Mouse (Mus musculus) cerebellum, adult 2 months (tissue): Measurements from ENCODE around the gene Tbc1d4. TPM values are rescaled to one million over a fixed set of nuclear protein-coding genes. Genes with fewer than 3 reads are reported as not detected.

Source experiments
- DNase-seq, 2 experiments: peaks; one replicate each; pipeline ENCODE4 v3.0.0; 2021
- H3K27ac ChIP-seq: fragments of 200-500 bp; 2 replicates; pipeline ENCODE4 v1.5.1; 2012; ENCODE audit warnings: low read length, control low read depth, inconsistent platforms; ENCODE audit not compliant: insufficient read depth
- H3K27me3 ChIP-seq: fragments of 200-500 bp; 2 replicates; pipeline ENCODE4 v1.6.1; 2012; ENCODE audit warnings: inconsistent platforms, mild to moderate bottlenecking, low read length, moderate library complexity; ENCODE audit not compliant: control insufficient read depth, insufficient read depth
- H3K4me1 ChIP-seq: fragments of 200-500 bp; 2 replicates; pipeline ENCODE4 v1.6.1; 2011; ENCODE audit warnings: low read length; ENCODE audit not compliant: control insufficient read depth, insufficient read depth
- H3K4me3 ChIP-seq: fragments of 200-500 bp; replicated peaks from 2 replicates; pipeline ENCODE3; 2011; ENCODE audit warnings: mild to moderate bottlenecking, low read depth, low read length, control low read depth; ENCODE audit not compliant: insufficient read depth
- CTCF ChIP-seq: fragments of 200-500 bp; IDR thresholded peaks from 2 replicates; pipeline ENCODE4 v1.5.1; 2011; ENCODE audit warnings: low read depth, mild to moderate bottlenecking, control low read depth, low read length, moderate library complexity, borderline replicate concordance; ENCODE audit not compliant: insufficient read depth
- POLR2A ChIP-seq: fragments of 200-500 bp; IDR thresholded peaks from 2 replicates; pipeline ENCODE4 v1.6.1; 2011; ENCODE audit warnings: low read length, control low read depth, borderline replicate concordance; ENCODE audit not compliant: insufficient read depth
- WGBS: fragments of 180-500 bp; shearing (Covaris S2); methylation state at CpG from one replicate; pipeline ENCODE4 v1.1.7; 2018; 5-methylcytosine and 5-hydroxymethylcytosine counted together
- polyA plus RNA-seq: library from polyadenylated mRNA; depleted of rRNA; stranded (reverse); fragments of >200 nt; gene quantifications from 2 replicates; pipeline ENCODE4 v1.2.3, GENCODE M21; 2012

Tbc1d4 gene
- polyA plus RNA-seq, 1 experiment, result 35.9 TPM

DNA sequence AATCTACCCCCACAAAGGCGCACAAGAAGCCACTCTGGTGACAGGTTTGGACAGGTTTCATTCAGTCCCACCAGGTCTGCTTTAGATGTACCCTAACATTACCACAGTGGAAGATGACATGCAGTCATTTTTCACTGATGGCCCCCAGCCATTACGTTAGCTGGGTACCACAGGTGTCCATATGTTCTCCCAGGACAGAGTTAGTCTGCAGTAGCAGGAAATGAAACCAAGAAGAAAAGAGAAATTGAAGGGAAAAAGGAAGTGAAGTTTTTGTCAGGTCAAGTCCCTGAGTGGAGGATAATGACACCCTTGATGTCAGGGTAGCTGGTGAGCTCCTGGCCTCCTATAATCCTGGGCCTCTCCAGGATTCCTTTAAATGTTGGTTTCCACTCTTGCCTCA, 89.0 kb downstream of the Tbc1d4 start:
- no peak for TF ChIP-seq POLR2A
- no peak for TF ChIP-seq CTCF
- 71% methylated on average over 2 of the region's 2 CpGs for WGBS
- no peaks in the 10 kb centered on the region for H3K4me1 ChIP-seq
- no peak for DNase-seq
- H3K27ac ChIP-seq, result no peak overlapping the region
- no peaks in the 10 kb centered on the region for H3K27me3 ChIP-seq
- H3K4me3 ChIP-seq, result no peak overlapping the region

DNA sequence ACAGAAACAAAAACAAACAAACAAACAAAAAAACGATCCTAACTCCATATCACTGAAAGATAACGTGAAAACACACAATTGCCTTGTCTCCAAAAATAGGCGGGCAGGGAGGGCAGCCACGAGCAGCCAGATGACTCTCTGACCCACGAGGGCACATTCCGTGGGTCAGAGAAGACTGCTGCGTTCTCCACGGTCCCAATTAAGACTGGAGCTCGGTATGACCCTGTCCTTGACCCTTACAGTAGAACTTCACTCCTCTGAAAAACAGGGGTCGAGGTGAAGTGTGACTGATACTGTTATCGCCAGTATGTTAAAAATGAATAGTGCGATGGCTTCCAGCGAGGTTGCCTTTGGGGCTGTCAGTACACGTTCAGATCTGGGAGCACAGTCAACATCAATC, 90.7 kb downstream of the Tbc1d4 start:
- H3K27me3 ChIP-seq, result no peaks in the 10 kb centered on the region
- H3K4me3 ChIP-seq, result no peak overlapping the region
- H3K27ac ChIP-seq, result no peak overlapping the region
- no peak for DNase-seq
- H3K4me1 ChIP-seq, result no peaks in the 10 kb centered on the region
- 60% methylated on average over 14 of the region's 14 CpGs for WGBS
- TF ChIP-seq CTCF, result no peak
- TF ChIP-seq POLR2A, result no peak

DNA sequence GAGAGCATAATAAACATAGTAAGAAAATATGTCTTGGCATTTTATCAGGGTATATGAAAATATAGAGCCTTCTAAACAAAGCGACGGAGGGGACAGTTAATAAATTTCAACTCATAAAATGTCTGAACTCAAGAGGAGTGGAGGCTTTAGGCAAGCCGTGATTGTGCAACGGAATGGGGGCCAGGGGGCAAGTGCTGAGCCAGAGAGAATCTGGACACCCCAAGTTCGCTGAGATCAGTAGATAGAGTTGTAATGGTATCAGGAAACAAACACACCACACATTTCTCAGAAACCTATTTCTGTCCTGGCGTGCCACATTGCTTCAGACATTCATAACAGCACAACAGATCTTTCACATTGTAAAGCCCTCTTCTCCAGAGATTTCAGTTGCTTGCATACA, 91.2 kb downstream of the Tbc1d4 start:
- no peak overlapping the region for H3K27ac ChIP-seq
- no peaks in the 10 kb centered on the region for H3K4me1 ChIP-seq
- TF ChIP-seq POLR2A (no peak), CTCF (no peak)
- DNase-seq, result no peak
- H3K4me3 ChIP-seq, result no peak overlapping the region
- WGBS, result 91% methylated on average over 6 of the region's 6 CpGs
- H3K27me3 ChIP-seq, result no peaks in the 10 kb centered on the region

DNA sequence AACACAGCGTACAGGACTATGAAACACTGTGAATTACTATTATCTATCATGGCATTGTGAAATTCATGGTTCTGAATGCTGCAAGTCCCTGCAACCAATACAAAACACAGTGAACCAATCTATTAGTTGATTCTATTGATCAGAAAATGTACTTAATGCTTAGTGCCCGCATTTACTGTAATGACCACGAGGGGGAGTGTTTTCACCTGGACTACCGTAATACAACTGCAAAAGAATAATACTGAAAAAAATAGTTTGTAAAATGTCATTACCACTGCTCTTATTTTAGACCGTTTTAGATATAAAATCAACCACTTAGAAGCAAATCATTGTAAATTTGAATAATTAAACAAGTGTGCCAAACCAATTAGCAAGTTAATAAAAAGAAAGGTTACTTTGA, 91.7 kb downstream of the Tbc1d4 start:
- WGBS, result 26% methylated on average over 5 of the region's 5 CpGs

DNA sequence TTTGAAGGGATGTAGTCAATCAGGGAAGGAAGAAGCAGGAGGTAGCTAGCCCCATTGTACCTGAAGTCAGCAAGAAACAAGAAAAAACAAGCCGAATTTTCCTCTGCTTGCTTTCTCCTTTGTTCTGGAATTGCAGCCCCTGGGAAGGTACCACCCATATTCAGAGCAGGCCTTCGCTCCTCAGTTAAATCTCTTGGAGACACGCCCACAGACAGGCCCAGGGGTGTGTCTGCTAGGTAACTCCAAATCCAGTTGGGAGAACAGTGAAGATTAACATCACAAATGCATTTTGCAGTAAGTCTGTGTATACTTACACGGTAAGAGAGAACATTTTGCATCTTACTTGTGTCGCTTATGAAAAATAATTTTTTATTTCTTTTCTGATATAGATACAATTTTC, 92.1 kb downstream of the Tbc1d4 start:
- TF ChIP-seq CTCF (no peak), POLR2A (no peak)
- Histone ChIP-seq H3K27ac (no peak overlapping the region), H3K4me1 (no peaks in the 10 kb centered on the region), H3K4me3 (no peak overlapping the region), H3K27me3 (no peaks in the 10 kb centered on the region)
- 44% methylated on average over 5 of the region's 5 CpGs for WGBS
- DNase-seq, result no peak

More for the DNA sequence above, 91.7 kb downstream of the Tbc1d4 start:
- H3K4me3 ChIP-seq, result no peak overlapping the region
- TF ChIP-seq POLR2A (no peak), CTCF (peak; percentile 32; the same call in 1 of the 2 replicates)
- H3K27ac ChIP-seq, result no peak overlapping the region
- no peaks in the 10 kb centered on the region for H3K27me3 ChIP-seq
- H3K4me1 ChIP-seq, result no peaks in the 10 kb centered on the region
- DNase-seq, result peak in 1 of 2 experiments; percentile 31

DNA sequence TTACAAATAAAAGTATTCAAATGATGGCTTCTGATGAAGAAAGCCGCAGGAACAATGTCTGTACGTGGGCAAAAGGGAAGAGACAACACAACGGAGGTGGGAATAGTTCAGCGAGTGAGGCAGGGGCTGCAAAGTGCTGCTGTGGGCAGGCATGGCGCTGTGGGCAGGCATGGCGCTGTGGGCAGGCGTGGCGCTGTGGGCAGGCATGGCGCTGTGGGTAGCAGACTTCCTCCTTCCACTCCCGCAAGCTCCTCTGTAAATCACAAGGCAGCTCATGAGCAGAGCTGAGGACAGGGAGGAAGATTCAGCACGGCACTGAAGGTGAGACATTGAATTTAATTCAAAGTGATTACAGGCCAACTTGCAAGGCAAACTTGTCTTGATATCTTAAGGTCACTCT, 93.0 kb downstream of the Tbc1d4 start:
- Histone ChIP-seq H3K4me3 (no peak overlapping the region), H3K27me3 (no peaks in the 10 kb centered on the region), H3K27ac (no peak overlapping the region), H3K4me1 (no peaks in the 10 kb centered on the region)
- WGBS, result 97% methylated on average over 11 of the region's 11 CpGs
- no peak for DNase-seq
- TF ChIP-seq CTCF (no peak), POLR2A (no peak)

DNA sequence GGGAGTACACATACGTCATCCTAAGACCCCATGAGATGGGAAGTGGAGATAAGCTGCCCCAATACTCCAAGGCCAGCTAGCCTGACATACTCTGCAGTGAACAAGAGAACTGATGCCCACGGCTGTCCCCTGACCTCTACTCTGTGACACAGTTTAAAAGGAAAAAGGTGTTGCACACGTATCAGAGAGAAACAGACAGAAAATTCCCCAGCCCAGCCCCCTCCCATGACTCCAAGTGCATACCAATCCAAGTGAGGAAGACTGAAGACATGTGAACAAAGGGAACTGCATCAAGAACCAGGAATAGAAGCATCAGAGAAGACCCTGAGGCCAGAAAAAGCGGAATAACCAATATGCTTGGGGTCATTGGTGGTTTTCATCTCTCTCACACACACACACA, 93.7 kb downstream of the Tbc1d4 start:
- no peak overlapping the region for H3K4me3 ChIP-seq

DNA sequence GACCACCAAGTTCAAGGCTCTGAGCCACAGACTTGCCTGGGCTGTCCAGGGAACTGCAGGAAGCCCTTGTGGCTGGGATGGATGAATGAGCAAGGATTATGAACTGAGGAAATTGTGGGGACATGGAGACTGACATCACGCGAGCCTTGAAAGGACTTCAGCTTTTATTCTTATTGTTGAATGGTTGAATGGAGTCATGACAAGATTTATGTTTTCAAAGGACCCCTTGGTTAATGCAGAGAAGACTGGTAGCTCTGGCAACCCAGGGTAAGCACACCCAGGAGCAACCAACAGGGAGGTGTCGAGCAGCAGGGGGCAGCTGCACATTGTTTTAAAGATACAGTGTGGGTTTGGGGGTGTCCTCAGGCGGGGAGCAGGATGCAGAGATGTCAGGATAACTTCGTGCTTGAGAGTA, 94.4 kb downstream of the Tbc1d4 start:
- DNase-seq, result no peak
- H3K27me3 ChIP-seq, result no peaks in the 10 kb centered on the region
- no peak overlapping the region for H3K4me3 ChIP-seq
- WGBS, result 54% methylated on average over 5 of the region's 5 CpGs
- TF ChIP-seq CTCF, result no peak
- TF ChIP-seq POLR2A, result no peak
- no peaks in the 10 kb centered on the region for H3K4me1 ChIP-seq
- no peak overlapping the region for H3K27ac ChIP-seq

More for the DNA sequence above, 93.7 kb downstream of the Tbc1d4 start:
- Histone ChIP-seq H3K27ac (no peak overlapping the region), H3K4me1 (no peaks in the 10 kb centered on the region), H3K27me3 (no peaks in the 10 kb centered on the region)
- DNase-seq, result no peak
- TF ChIP-seq CTCF (no peak), POLR2A (no peak)
- 87% methylated on average over 4 of the region's 4 CpGs for WGBS

DNA sequence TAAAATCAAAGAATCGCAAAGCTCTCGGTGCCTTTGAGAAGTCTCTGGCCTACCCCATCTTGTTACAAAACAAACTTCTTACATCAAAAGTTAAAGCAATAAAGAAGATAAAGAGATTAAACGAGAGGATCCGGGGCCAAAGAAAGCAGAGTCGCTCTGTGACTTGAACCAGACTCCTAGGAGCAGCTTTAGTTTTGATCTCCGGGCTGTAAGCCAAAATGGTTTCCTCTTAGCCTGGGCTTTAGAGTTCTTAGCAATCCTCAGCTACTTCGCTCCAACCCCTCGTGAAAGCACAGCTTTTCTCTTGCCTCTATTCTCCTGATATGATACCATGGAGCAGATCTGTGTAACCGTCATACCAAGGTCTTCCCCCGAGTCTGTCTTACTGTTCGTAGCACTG, 95.8 kb downstream of the Tbc1d4 start:
- Histone ChIP-seq H3K4me1 (no peaks in the 10 kb centered on the region), H3K27me3 (no peaks in the 10 kb centered on the region), H3K27ac (no peak overlapping the region), H3K4me3 (no peak overlapping the region)
- TF ChIP-seq POLR2A (no peak), CTCF (no peak)
- WGBS, result 75% methylated on average over 11 of the region's 11 CpGs
- DNase-seq, result no peak
